8 mouse cellular contexts compared by ENCODE assay signal in the genomic region with DNA sequence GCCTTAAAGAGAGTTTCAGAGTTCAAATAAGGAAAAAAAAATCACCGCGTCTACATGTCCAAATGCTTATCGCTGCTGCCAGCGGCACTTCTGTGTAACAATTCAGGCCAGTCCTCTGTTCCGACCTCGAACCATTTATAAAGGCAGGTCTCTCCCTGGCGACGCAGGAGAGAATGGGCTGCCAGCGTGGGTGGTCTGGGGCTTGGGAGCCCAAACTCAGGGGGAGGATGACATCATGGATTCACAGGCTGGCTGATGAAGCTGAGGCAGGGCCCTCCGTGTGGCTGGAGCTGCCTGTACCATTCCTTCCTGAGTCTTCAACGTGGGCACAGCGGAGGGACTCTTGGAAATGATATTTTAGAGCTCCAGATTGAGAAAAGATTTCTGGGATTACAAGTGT.
DNase-seq lines count a peak whose midpoint lies in the region; ATAC-seq and TF ChIP-seq lines count a peak whose summit lies in the region.

No protein-coding gene starts in this region.

- 0 out of 2 replicates have a peak, but pooled peaks cover 3% of the 10 kb centered on the region for H3K9me3 ChIP-seq in heart, embryonic 12.5 days (replicated peaks)
- no peaks in the 10 kb centered on the region for H3K9me3 ChIP-seq in stomach, embryonic 15.5 days

- intact Hi-C loops in heart, postnatal 14 days (cut with DNase I), result no loop called here

- no peak overlapping the region for H3K27ac ChIP-seq in heart, embryonic 12.5 days (ENCODE audit: poor library complexity, severe bottlenecking)
- H3K27ac ChIP-seq in stomach, embryonic 15.5 days, result peak overlapping the region; percentile 48; the same call in 1 of the 2 replicates
- H3K27ac ChIP-seq in thymus, adult 2 months (ENCODE audit: control insufficient read depth, insufficient read depth, low read length), result no peak overlapping the region

- peak overlapping the region; percentile 54; the same call in 1 of the 2 replicates for H3K4me2 ChIP-seq in heart, embryonic 12.5 days
- peak overlapping the region; percentile 29; the same call in 1 of the 2 replicates for H3K4me2 ChIP-seq in stomach, embryonic 15.5 days

- TF ChIP-seq POLR2A in thymus, adult 2 months (IDR thresholded peaks at IDR 0.05; ENCODE audit: control insufficient read depth, extremely low read depth, insufficient read depth, low read length, poor library complexity), result no peak

- no peak for DNase-seq in heart, adult 9 months (ENCODE audit: low spot score in 2 of 2)
- DNase-seq in embryo, embryonic 11 days, result peak; percentile 89
- peak; percentile 16 to 32 for DNase-seq in heart, postnatal 14 days
- DNase-seq in lung, postnatal 36 days, result peak; percentile 21
- no peak for DNase-seq in thymus, adult 2 months
- DNase-seq in cerebellum, adult 11 months, result no peak

- peaks cover 5% of the 10 kb centered on the region; the same call in 1 of the 2 replicates for H3K4me1 ChIP-seq in heart, embryonic 12.5 days (replicated peaks)
- H3K4me1 ChIP-seq in stomach, embryonic 15.5 days, result peaks cover 6% of the 10 kb centered on the region; the same call in 1 of the 2 replicates
- H3K4me1 ChIP-seq in thymus, adult 2 months (replicated peaks; ENCODE audit: control insufficient read depth, insufficient read depth, low read length), result no peaks in the 10 kb centered on the region

- ATAC-seq in heart, embryonic 12.5 days (ENCODE audit: insufficient number of reproducible peaks, low FRiP score), result no peak; the same call in 1 of the 2 replicates
- no peak for ATAC-seq in stomach, embryonic 15.5 days (ENCODE audit: insufficient read depth, low FRiP score, low read depth)

- H3K27me3 ChIP-seq in heart, embryonic 12.5 days (replicated peaks), result no peaks in the 10 kb centered on the region
- H3K27me3 ChIP-seq in stomach, embryonic 15.5 days (replicated peaks), result no peaks in the 10 kb centered on the region
- H3K27me3 ChIP-seq in thymus, adult 2 months (ENCODE audit: control insufficient read depth, insufficient read depth, low read length), result no peaks in the 10 kb centered on the region

- no peaks in the 10 kb centered on the region for H3K36me3 ChIP-seq in heart, embryonic 12.5 days
- H3K36me3 ChIP-seq in stomach, embryonic 15.5 days, result no peaks in the 10 kb centered on the region
- H3K36me3 ChIP-seq in thymus, adult 2 months (ENCODE audit: control insufficient read depth, insufficient read depth, low read length), result no peaks in the 10 kb centered on the region

- WGBS in heart, embryonic 12.5 days, result 30% methylated on average over 12 of the region's 12 CpGs
- WGBS in stomach, embryonic 15.5 days, result 17% methylated on average over 12 of the region's 12 CpGs
- 76% methylated on average over 12 of the region's 12 CpGs for WGBS in thymus, adult 2 months

- H3K4me3 ChIP-seq in heart, embryonic 12.5 days, result 0 out of 2 replicates have a peak overlapping the region, but pooled peaks have one; percentile 11
- no peak overlapping the region for H3K4me3 ChIP-seq in stomach, embryonic 15.5 days (replicated peaks)
- H3K4me3 ChIP-seq in thymus, adult 2 months (ENCODE audit: control insufficient read depth, insufficient read depth, low read length), result no peak overlapping the region

- no peak overlapping the region for H3K9ac ChIP-seq in heart, embryonic 12.5 days
- H3K9ac ChIP-seq in stomach, embryonic 15.5 days, result no peak overlapping the region

- TF ChIP-seq CTCF in thymus, adult 2 months (IDR thresholded peaks at IDR 0.05; ENCODE audit: borderline replicate concordance, control insufficient read depth, extremely low read depth, insufficient read depth, low read length, poor library complexity), result no peak

Comparison
In these comparisons a context has a peak if more than half of its experiments do, and no peak if none do; other contexts are left out.
1. DNase-seq: peak in embryo, embryonic 11 days (single experiment), heart, postnatal 14 days (2 of 2) and lung, postnatal 36 days (single experiment); none in heart, adult 9 months (0 of 2), thymus, adult 2 months (single experiment) and cerebellum, adult 11 months (single experiment).